ENCODE assay signal across 8 mouse cellular contexts in genomic region chr17:43666576-43667289, GRCm38 (mm10). TPM values are rescaled to one million over a fixed set of nuclear protein-coding genes. Genes with fewer than 3 reads are reported as not detected.
A peak's percentile ranks its signal among the peaks of the same experiment; 100 is the strongest.
DNase-seq lines count a peak whose midpoint lies in the region; ATAC-seq lines count a peak whose summit lies in the region.

Gene Slc25a27, minus strand, starts transcription at chr17:43667214.

- H3K27me3 ChIP-seq in intestine, embryonic 15.5 days (replicated peaks): no peaks in the 10 kb centered on the region

- H3K27ac ChIP-seq in intestine, embryonic 15.5 days: 0 out of 2 replicates have a peak within 1 kb of the TSS, but pooled peaks have one; percentile 44

- peak within 1 kb of the TSS; percentile 94 for H3K4me2 ChIP-seq in intestine, embryonic 15.5 days (replicated peaks)

- peak; percentile 90 for DNase-seq in adrenal gland, adult 8-10 months
- DNase-seq in embryo, embryonic 11 days: peak; percentile 96
- peak; percentile 73 to 78 for DNase-seq in gastrocnemius, postnatal 36 days
- DNase-seq in left cerebral cortex, postnatal 14 days (ENCODE audit: low spot score in 2 of 2): peak; percentile 86 to 88
- peak; percentile 75 for DNase-seq in right cerebral cortex, postnatal 14 days
- DNase-seq in urinary bladder, postnatal 25 days (ENCODE audit: low spot score): peak; percentile 76

- H3K36me3 ChIP-seq in intestine, embryonic 15.5 days: no peaks in the 10 kb centered on the region

- H3K9ac ChIP-seq in intestine, embryonic 15.5 days: peak within 1 kb of the TSS; percentile 66

- under 1% methylated on average over 41 of the region's 41 CpGs for WGBS in intestine, embryonic 15.5 days

- peaks cover 7% of the 10 kb centered on the region for H3K4me1 ChIP-seq in intestine, embryonic 15.5 days (replicated peaks)

- intact Hi-C loops in gastrocnemius, postnatal 36 days (cut with DNase I): loop anchor here (1.0 kb wide), 1 partner anchor 24 kb away; no protein-coding TSS in a partner anchor
- intact Hi-C loops in left cerebral cortex, postnatal 14 days (cut with DNase I): no loop called here

- H3K4me3 ChIP-seq in intestine, embryonic 15.5 days (replicated peaks): peak within 1 kb of the TSS; percentile 82

- no peaks in the 10 kb centered on the region for H3K9me3 ChIP-seq in intestine, embryonic 15.5 days

- ATAC-seq in intestine, embryonic 15.5 days: peak; percentile 98
- ATAC-seq in megakaryocyte-erythroid progenitor cell, adult 5-6 weeks (replicated peaks; ENCODE audit: low FRiP score, low TSS enrichment, poor library complexity, severe bottlenecking): peak; percentile 100

RNA-seq across cellular contexts. Expression of gene Slc25a27, which starts in this region (rescaled TPM):
- 10 to 100 TPM in 1 of 4 experiments, 1 to 10 TPM in 3; 4.0 to 11.1 (median 7.0) TPM for total RNA-seq in adrenal gland, adult 8-10 months (2022)
- 1 to 10 TPM; 4.8 to 5.6 TPM for total RNA-seq in gastrocnemius, postnatal 36 days (2021)
- 12.1 and 13.7 TPM in 2 replicates for polyA plus RNA-seq in intestine, embryonic 15.5 days (2015; fragmentation: Nextera tagmentation; extraction: Ambion mirVana)
- total RNA-seq in left cerebral cortex, postnatal 14 days (2021): 10 to 100 TPM; 40.2 to 42.5 TPM
- total RNA-seq in megakaryocyte-erythroid progenitor cell, adult 5-6 weeks (2014; fragmentation: Nextera tagmentation): 3.4 and 4.6 TPM in 2 replicates
- 5.1 TPM in 1 of 2 replicates, not detected in the other for total RNA-seq in megakaryocyte-erythroid progenitor cell, adult 5-6 weeks (2017)

Comparison
In these comparisons a context has a peak if more than half of its experiments do, and no peak if none do; other contexts are left out.
1. Peak in every context shown above with its lines: DNase-seq, ATAC-seq, H3K4me3 ChIP-seq and H3K27ac ChIP-seq.